ENCODE assay signal across 10 mouse cellular contexts in genomic region chr14:76044164-76044557, GRCm38 (mm10).
"Had no signal": no experiment of that assay in that cellular context is flagged by ENCODE, and none has a peak within 500 bp of the region (broad histone marks: within the 10 kb centered on the region; RNA-seq: fewer than 3 reads in every experiment).

No protein-coding gene starts in this region.

- DNase-seq: kidney, adult 18-20 months; kidney, postnatal 14 days; left cerebral cortex, postnatal 4 days; lung, adult 18-20 months; right cerebral cortex, postnatal 25 days; thymus, postnatal 36 days had no signal

- ATAC-seq: midbrain, embryonic 13.5 days had no signal

- H3K4me2 ChIP-seq: limb, embryonic 13.5 days; midbrain, embryonic 13.5 days; neural tube, embryonic 12.5 days had no signal

- H3K27ac ChIP-seq: limb, embryonic 13.5 days; liver, embryonic 14.5 days; midbrain, embryonic 13.5 days; neural tube, embryonic 12.5 days had no signal

- H3K27me3 ChIP-seq: limb, embryonic 13.5 days; midbrain, embryonic 13.5 days; neural tube, embryonic 12.5 days had no signal

- H3K4me1 ChIP-seq: limb, embryonic 13.5 days; midbrain, embryonic 13.5 days; neural tube, embryonic 12.5 days had no signal

- H3K9ac ChIP-seq: limb, embryonic 13.5 days; liver, embryonic 14.5 days; midbrain, embryonic 13.5 days; neural tube, embryonic 12.5 days had no signal

- H3K9me3 ChIP-seq: limb, embryonic 13.5 days; midbrain, embryonic 13.5 days; neural tube, embryonic 12.5 days had no signal

- H3K36me3 ChIP-seq: limb, embryonic 13.5 days; midbrain, embryonic 13.5 days; neural tube, embryonic 12.5 days had no signal

- H3K4me3 ChIP-seq: limb, embryonic 13.5 days; midbrain, embryonic 13.5 days; neural tube, embryonic 12.5 days had no signal
